Mouse (Mus musculus): ENCODE data around the gene Wdcp. TPM values are rescaled to one million over a fixed set of nuclear protein-coding genes. Genes with fewer than 3 reads are reported as not detected.
"Not testable (repeated sequence)": the region's sequence is repeated elsewhere in the genome, so short reads cannot be mapped to it uniquely, and the experiment has no call there.

The Wdcp gene
- polyA plus RNA-seq (2014; fragmentation: Nextera tagmentation; extraction: Ambion mirVana), result 14.3 and 17.1 TPM in 2 replicates

DNA sequence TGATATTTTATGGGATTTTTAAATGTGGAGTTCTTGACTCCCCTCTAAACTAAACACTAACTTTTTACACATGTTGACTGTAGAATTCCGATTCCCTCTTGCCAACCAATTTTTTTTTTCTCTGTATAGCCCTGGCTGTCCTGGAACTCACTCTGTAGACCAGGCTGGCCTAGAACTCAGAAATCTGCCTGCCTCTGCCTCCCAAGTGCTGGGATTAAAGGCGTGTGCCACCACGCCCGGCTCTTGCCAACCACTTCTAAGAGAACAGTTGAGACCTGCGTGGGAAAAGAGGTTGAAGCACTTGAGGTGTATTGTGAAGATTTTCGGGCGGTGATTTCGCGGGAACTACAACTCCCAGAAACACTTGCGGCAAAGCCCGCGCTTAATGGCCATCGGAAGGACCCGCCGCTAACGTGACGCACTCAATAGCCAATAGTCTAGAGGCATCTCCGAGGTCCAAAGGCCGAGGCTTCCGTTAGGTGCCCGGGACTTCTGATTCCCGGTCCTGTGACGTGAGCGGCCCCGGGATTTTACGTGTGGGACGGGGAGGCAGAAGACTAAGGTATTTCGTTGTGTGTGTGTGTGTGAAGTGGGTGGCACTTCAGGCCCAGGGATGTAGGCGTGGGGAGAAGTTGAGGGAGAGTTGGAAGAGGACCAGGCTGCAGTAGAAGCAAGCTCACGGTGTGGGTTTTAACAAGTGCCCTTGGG is at the start of gene Wdcp:
Gene Wdcp (plus strand): TSS at position 414 of the 708 bp plus-strand sequence.
- Histone ChIP-seq H3K27ac (ENCODE audit: low read depth, low read length) (peak within 1 kb of the TSS; percentile 50; the same call in 1 of the 2 replicates), H3K4me3 (ENCODE audit: low read depth, low read length) (peak within 1 kb of the TSS; percentile 66), H3K36me3 (ENCODE audit: control insufficient read depth, insufficient read depth, low read length) (no peaks in the 10 kb centered on the region), H3K4me1 (ENCODE audit: control insufficient read depth, insufficient read depth, low read length) (peaks cover 8% of the 10 kb centered on the region), H3K27me3 (ENCODE audit: control insufficient read depth, insufficient read depth, low read length) (no peaks in the 10 kb centered on the region), H3K4me2 (peak within 1 kb of the TSS; percentile 85), H3K9ac (ENCODE audit: low read depth, low read length) (peak within 1 kb of the TSS; percentile 81), H3K9me3 (replicated peaks; ENCODE audit: control insufficient read depth, low read length) (no peaks in the 10 kb centered on the region)
- peak; percentile 88 for ATAC-seq (replicated peaks; ENCODE audit: insufficient number of reproducible peaks, low FRiP score, low TSS enrichment)
- under 1% methylated on average over 30 of the region's 30 CpGs for WGBS (ENCODE audit: insufficient replicate concordance)

GRCm38 (mm10) chr12:4793718-4794117 is 49.4 kb upstream of the Wdcp start:
- Histone ChIP-seq H3K27me3 (ENCODE audit: control insufficient read depth, insufficient read depth, low read length) (no peaks in the 10 kb centered on the region), H3K4me1 (ENCODE audit: control insufficient read depth, insufficient read depth, low read length) (no peaks in the 10 kb centered on the region), H3K9me3 (replicated peaks; ENCODE audit: control insufficient read depth, low read length) (no peaks in the 10 kb centered on the region), H3K27ac (ENCODE audit: low read depth, low read length) (no peak overlapping the region), H3K4me3 (ENCODE audit: low read depth, low read length) (no peak overlapping the region), H3K9ac (ENCODE audit: low read depth, low read length) (no peak overlapping the region), H3K4me2 (no peak overlapping the region), H3K36me3 (ENCODE audit: control insufficient read depth, insufficient read depth, low read length) (no peaks in the 10 kb centered on the region)
- no peak for ATAC-seq (replicated peaks; ENCODE audit: insufficient number of reproducible peaks, low FRiP score, low TSS enrichment)
- 83% methylated on average over 1 of the region's 1 CpGs for WGBS (ENCODE audit: insufficient replicate concordance)

DNA sequence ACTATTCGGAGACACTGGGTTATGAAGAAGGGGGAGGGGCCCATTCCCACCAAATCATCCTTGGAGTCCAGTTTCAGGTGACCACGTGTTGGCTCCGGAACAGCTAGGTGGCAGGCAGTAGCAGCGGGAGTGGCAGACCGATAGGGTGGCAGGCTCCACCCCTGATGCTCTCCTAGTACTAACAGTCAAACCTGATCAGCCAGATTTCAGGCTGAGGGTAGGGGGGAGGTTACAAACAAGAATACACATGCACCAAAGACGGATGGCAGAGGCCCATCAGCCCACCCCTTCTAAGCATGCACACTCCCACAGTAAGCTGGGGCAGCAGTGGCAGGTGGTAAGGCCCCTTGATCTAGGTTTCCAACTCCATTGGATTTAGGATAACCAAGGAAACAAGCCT is 45.6 kb upstream of the Wdcp start:
- H3K4me2 ChIP-seq, result not testable (repeated sequence)

DNA sequence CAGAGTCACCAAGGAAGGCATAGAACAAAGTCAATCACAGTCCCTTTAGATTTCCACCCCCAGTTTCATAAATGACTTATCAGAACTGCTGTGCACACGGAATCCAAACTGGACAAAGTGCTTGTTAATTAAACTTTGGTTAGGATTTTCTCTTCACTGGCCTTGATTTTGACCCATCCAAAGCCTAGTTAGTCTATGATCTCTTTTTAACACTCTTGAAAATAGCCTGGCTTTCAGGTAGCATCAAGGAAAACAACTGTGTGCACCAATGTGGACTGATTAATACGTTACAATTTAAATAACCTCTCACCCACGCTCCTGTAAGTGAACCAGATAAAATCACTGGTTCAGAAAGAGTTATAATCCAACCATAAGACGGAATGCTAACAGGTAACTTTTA is 32.1 kb upstream of the Wdcp start:
- 74% methylated on average over 4 of the region's 4 CpGs for WGBS (ENCODE audit: insufficient replicate concordance)
- Histone ChIP-seq H3K9ac (ENCODE audit: low read depth, low read length) (no peak overlapping the region), H3K4me3 (ENCODE audit: low read depth, low read length) (no peak overlapping the region), H3K9me3 (replicated peaks; ENCODE audit: control insufficient read depth, low read length) (no peaks in the 10 kb centered on the region), H3K4me2 (no peak overlapping the region), H3K36me3 (ENCODE audit: control insufficient read depth, insufficient read depth, low read length) (no peaks in the 10 kb centered on the region), H3K27ac (ENCODE audit: low read depth, low read length) (no peak overlapping the region), H3K27me3 (ENCODE audit: control insufficient read depth, insufficient read depth, low read length) (no peaks in the 10 kb centered on the region), H3K4me1 (ENCODE audit: control insufficient read depth, insufficient read depth, low read length) (no peaks in the 10 kb centered on the region)
- no peak for ATAC-seq (replicated peaks; ENCODE audit: insufficient number of reproducible peaks, low FRiP score, low TSS enrichment)

More for the DNA sequence above, 45.6 kb upstream of the Wdcp start:
- H3K36me3 ChIP-seq (ENCODE audit: control insufficient read depth, insufficient read depth, low read length); H3K4me1 ChIP-seq (ENCODE audit: control insufficient read depth, insufficient read depth, low read length); H3K4me3 ChIP-seq (ENCODE audit: low read depth, low read length); H3K9me3 ChIP-seq (replicated peaks; ENCODE audit: control insufficient read depth, low read length); H3K27ac ChIP-seq (ENCODE audit: low read depth, low read length); H3K27me3 ChIP-seq (ENCODE audit: control insufficient read depth, insufficient read depth, low read length); H3K9ac ChIP-seq (ENCODE audit: low read depth, low read length); ATAC-seq (replicated peaks; ENCODE audit: insufficient number of reproducible peaks, low FRiP score, low TSS enrichment): not testable (repeated sequence)
- WGBS (ENCODE audit: insufficient replicate concordance), result 76% methylated on average over 6 of the region's 6 CpGs

DNA sequence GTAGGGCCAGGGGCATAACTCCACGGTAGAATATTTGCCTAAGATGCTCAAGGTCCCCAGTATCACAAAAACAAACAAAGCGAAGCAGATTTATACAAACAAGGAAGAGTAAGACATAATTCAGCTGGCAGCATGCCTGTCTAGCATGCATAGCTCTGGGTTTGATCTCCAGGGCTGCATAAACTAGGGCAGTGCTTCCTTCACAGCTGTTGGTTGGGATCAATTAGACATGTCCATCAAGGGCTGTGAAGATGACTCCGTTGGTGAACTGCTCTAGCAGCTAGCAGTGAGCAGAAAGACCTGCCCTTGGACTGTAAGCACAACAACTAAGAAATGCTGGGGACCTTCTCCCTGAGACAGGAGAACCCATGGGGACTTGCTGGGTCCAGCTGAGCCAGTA is 31.4 kb upstream of the Wdcp start:
- Histone ChIP-seq H3K36me3 (ENCODE audit: control insufficient read depth, insufficient read depth, low read length) (no peaks in the 10 kb centered on the region), H3K9ac (ENCODE audit: low read depth, low read length) (no peak overlapping the region), H3K4me1 (ENCODE audit: control insufficient read depth, insufficient read depth, low read length) (0 out of 2 replicates have a peak, but pooled peaks cover 3% of the 10 kb centered on the region), H3K9me3 (replicated peaks; ENCODE audit: control insufficient read depth, low read length) (no peaks in the 10 kb centered on the region), H3K4me3 (ENCODE audit: low read depth, low read length) (no peak overlapping the region), H3K27ac (ENCODE audit: low read depth, low read length) (no peak overlapping the region), H3K27me3 (ENCODE audit: control insufficient read depth, insufficient read depth, low read length) (no peaks in the 10 kb centered on the region), H3K4me2 (no peak overlapping the region)
- no peak for ATAC-seq (replicated peaks; ENCODE audit: insufficient number of reproducible peaks, low FRiP score, low TSS enrichment)
- WGBS (ENCODE audit: insufficient replicate concordance), result 54% methylated on average over 3 of the region's 3 CpGs

- H3K27ac ChIP-seq (ENCODE audit: low read depth, low read length), result no peak overlapping the region
- no peak overlapping the region for H3K4me2 ChIP-seq
- H3K4me3 ChIP-seq (ENCODE audit: low read depth, low read length), result no peak overlapping the region
- no peak for ATAC-seq (replicated peaks; ENCODE audit: insufficient number of reproducible peaks, low FRiP score, low TSS enrichment)
- H3K9ac ChIP-seq (ENCODE audit: low read depth, low read length), result no peak overlapping the region
- no peaks in the 10 kb centered on the region for H3K9me3 ChIP-seq (replicated peaks; ENCODE audit: control insufficient read depth, low read length)
- H3K36me3 ChIP-seq (ENCODE audit: control insufficient read depth, insufficient read depth, low read length), result no peaks in the 10 kb centered on the region
- H3K27me3 ChIP-seq (ENCODE audit: control insufficient read depth, insufficient read depth, low read length), result no peaks in the 10 kb centered on the region
- 0 out of 2 replicates have a peak, but pooled peaks cover 3% of the 10 kb centered on the region for H3K4me1 ChIP-seq (ENCODE audit: control insufficient read depth, insufficient read depth, low read length)
- 77% methylated on average over 4 of the region's 4 CpGs for WGBS (ENCODE audit: insufficient replicate concordance)
Observed at GRCm38 (mm10) chr12:4813636-4814035, 29.5 kb upstream of the Wdcp start.

DNA sequence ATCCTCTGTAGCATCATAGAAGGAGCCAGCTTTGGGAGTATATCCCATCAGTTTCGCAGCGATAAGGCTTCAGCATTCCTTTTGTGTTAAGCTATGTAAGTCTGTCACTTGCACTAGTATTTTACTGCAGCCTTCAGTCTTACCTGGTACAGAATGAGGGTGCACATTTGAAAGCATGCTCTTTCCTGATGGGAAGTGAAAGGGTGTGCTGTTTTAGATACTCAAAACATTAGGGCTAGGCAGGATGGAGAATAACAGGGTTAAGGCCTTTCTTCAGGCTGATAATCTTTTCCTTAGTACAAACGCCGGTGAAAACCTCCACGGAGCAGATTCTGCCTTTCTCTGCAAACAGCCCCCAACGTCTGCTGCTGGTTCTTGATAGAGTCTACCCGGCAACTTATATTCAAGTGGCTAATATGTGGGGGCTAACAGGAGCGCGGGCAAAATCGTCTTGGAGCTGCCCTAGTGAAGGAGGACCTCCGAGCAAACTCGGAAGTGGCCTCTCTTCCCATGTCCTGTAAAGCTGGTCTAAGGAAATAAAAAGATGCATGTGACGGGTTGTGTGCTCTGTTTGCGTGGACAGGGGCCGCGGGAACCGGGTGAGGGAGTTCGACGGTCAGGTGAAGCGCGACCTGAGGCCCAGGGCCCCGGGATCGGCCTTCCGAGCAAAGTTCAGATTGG is 26.3 kb upstream of the Wdcp start:
- peaks cover 3% of the 10 kb centered on the region; the same call in 1 of the 2 replicates for H3K36me3 ChIP-seq (ENCODE audit: control insufficient read depth, insufficient read depth, low read length)
- peak overlapping the region; percentile 91 for H3K4me3 ChIP-seq (ENCODE audit: low read depth, low read length)
- no peaks in the 10 kb centered on the region for H3K27me3 ChIP-seq (ENCODE audit: control insufficient read depth, insufficient read depth, low read length)
- H3K27ac ChIP-seq (ENCODE audit: low read depth, low read length), result peak overlapping the region; percentile 71
- WGBS (ENCODE audit: insufficient replicate concordance), result 8% methylated on average over 24 of the region's 24 CpGs
- H3K4me2 ChIP-seq, result peak overlapping the region; percentile 94
- 0 out of 2 replicates have a peak, but pooled peaks cover 3% of the 10 kb centered on the region for H3K4me1 ChIP-seq (ENCODE audit: control insufficient read depth, insufficient read depth, low read length)
- peak; percentile 43 for ATAC-seq (replicated peaks; ENCODE audit: insufficient number of reproducible peaks, low FRiP score, low TSS enrichment)
- peak overlapping the region; percentile 75 for H3K9ac ChIP-seq (ENCODE audit: low read depth, low read length)
- H3K9me3 ChIP-seq (replicated peaks; ENCODE audit: control insufficient read depth, low read length), result no peaks in the 10 kb centered on the region

- H3K9me3 ChIP-seq (replicated peaks; ENCODE audit: control insufficient read depth, low read length), result no peaks in the 10 kb centered on the region
- ATAC-seq (replicated peaks; ENCODE audit: insufficient number of reproducible peaks, low FRiP score, low TSS enrichment), result peak; percentile 92
- H3K27me3 ChIP-seq (ENCODE audit: control insufficient read depth, insufficient read depth, low read length), result no peaks in the 10 kb centered on the region
- peak within 1 kb of the TSS; percentile 75 for H3K27ac ChIP-seq (ENCODE audit: low read depth, low read length)
- WGBS (ENCODE audit: insufficient replicate concordance), result under 1% methylated on average over 49 of the region's 49 CpGs
- H3K4me2 ChIP-seq, result peak within 1 kb of the TSS; percentile 94
- peak within 1 kb of the TSS; percentile 82 for H3K9ac ChIP-seq (ENCODE audit: low read depth, low read length)
- peak within 1 kb of the TSS; percentile 91 for H3K4me3 ChIP-seq (ENCODE audit: low read depth, low read length)
- peaks cover 3% of the 10 kb centered on the region; the same call in 1 of the 2 replicates for H3K36me3 ChIP-seq (ENCODE audit: control insufficient read depth, insufficient read depth, low read length)
- 0 out of 2 replicates have a peak, but pooled peaks cover 3% of the 10 kb centered on the region for H3K4me1 ChIP-seq (ENCODE audit: control insufficient read depth, insufficient read depth, low read length)
Observed at GRCm38 (mm10) chr12:4817361-4818101, 25.6 kb upstream of the Wdcp start, which contains the start of gene Sf3b6. Gene Sf3b6 (plus strand): TSS chr12:4817544.

Data from heart, embryonic 11.5 days (tissue).